28 mouse cellular contexts compared by ENCODE assay signal in genomic region chr16:24438438-24438837, GRCm38 (mm10). TPM values are rescaled to one million over a fixed set of nuclear protein-coding genes. Genes with fewer than 3 reads are reported as not detected.
DNase-seq lines count a peak whose midpoint lies in the region; ATAC-seq and TF ChIP-seq lines count a peak whose summit lies in the region.
"Had no signal": no experiment of that assay in that cellular context is flagged by ENCODE, and none has a peak within 500 bp of the region (broad histone marks: within the 10 kb centered on the region; RNA-seq: fewer than 3 reads in every experiment).

No protein-coding gene starts in this region.

- TF ChIP-seq CTCF in small intestine, adult 2 months (IDR thresholded peaks at IDR 0.05; ENCODE audit: extremely low read depth, insufficient read length, insufficient replicate concordance, low read depth, low read length) = no peak

- peak; percentile 59 for DNase-seq in kidney, adult 8-10 months
- no peak for DNase-seq in kidney, adult 18-20 months
- no peak for DNase-seq in frontal cortex, postnatal 25 days (ENCODE audit: low spot score in 2 of 2)
- DNase-seq: adrenal gland, postnatal 14 days; cerebellum, adult 11 months; cerebellum, adult 9-10 months; embryo, embryonic 11 days; gastrocnemius, postnatal 14 days; heart, postnatal 14 days; layer of hippocampus, postnatal 36 days; left cerebral cortex, postnatal 4 days; lung, adult 2 months; lung, postnatal 10 days; right cerebral cortex, postnatal 25 days; spleen, adult 18-20 months; thymus, postnatal 25 days had no signal

- no peak overlapping the region for H3K27ac ChIP-seq in intestine, embryonic 16.5 days (ENCODE audit: low read length)
- H3K27ac ChIP-seq in kidney, embryonic 16.5 days (ENCODE audit: low read length) = peak overlapping the region; percentile 39; the same call in 1 of the 2 replicates
- H3K27ac ChIP-seq in small intestine, adult 2 months (ENCODE audit: insufficient read depth, low read depth, low read length) = peak overlapping the region; percentile 23; the same call in 1 of the 2 replicates
- H3K27ac ChIP-seq in forebrain, embryonic 12.5 days = no peak overlapping the region
- H3K27ac ChIP-seq: embryonic facial prominence, embryonic 12.5 days; forebrain, embryonic 15.5 days; hindbrain, embryonic 10.5 days; hindbrain, embryonic 15.5 days; liver, embryonic 14.5 days; macrophage; midbrain, embryonic 13.5 days had no signal

- H3K4me2 ChIP-seq in intestine, embryonic 16.5 days (ENCODE audit: low read depth, low read length) = no peak overlapping the region
- H3K4me2 ChIP-seq in kidney, embryonic 16.5 days (replicated peaks; ENCODE audit: low read depth, low read length) = no peak overlapping the region
- H3K4me2 ChIP-seq in forebrain, embryonic 12.5 days = no peak overlapping the region
- H3K4me2 ChIP-seq: embryonic facial prominence, embryonic 12.5 days; forebrain, embryonic 15.5 days; hindbrain, embryonic 15.5 days; midbrain, embryonic 13.5 days had no signal

- no peak overlapping the region for H3K9ac ChIP-seq in intestine, embryonic 16.5 days (ENCODE audit: low read depth, low read length)
- H3K9ac ChIP-seq in kidney, embryonic 16.5 days (replicated peaks; ENCODE audit: low read length) = no peak overlapping the region
- no peak overlapping the region for H3K9ac ChIP-seq in forebrain, embryonic 12.5 days
- H3K9ac ChIP-seq: embryonic facial prominence, embryonic 12.5 days; forebrain, embryonic 15.5 days; hindbrain, embryonic 15.5 days; liver, embryonic 14.5 days; midbrain, embryonic 13.5 days had no signal

- 66% methylated on average over 4 of the region's 4 CpGs for WGBS in intestine, embryonic 16.5 days
- WGBS in kidney, embryonic 16.5 days = 63% methylated on average over 4 of the region's 4 CpGs
- 33% methylated on average over 4 of the region's 4 CpGs for WGBS in small intestine, adult 2 months
- 90% methylated on average over 4 of the region's 4 CpGs for WGBS in forebrain, embryonic 12.5 days

- H3K9me3 ChIP-seq in intestine, embryonic 16.5 days (ENCODE audit: control insufficient read depth, low read length) = no peaks in the 10 kb centered on the region
- H3K9me3 ChIP-seq in kidney, embryonic 16.5 days (ENCODE audit: low read length) = no peaks in the 10 kb centered on the region
- no peaks in the 10 kb centered on the region for H3K9me3 ChIP-seq in forebrain, embryonic 12.5 days
- H3K9me3 ChIP-seq: embryonic facial prominence, embryonic 12.5 days; forebrain, embryonic 15.5 days; hindbrain, embryonic 10.5 days; hindbrain, embryonic 15.5 days; midbrain, embryonic 13.5 days had no signal

- peak; percentile 63 for ATAC-seq in intestine, embryonic 16.5 days
- peak; percentile 43; the same call in 1 of the 2 replicates for ATAC-seq in kidney, embryonic 16.5 days (ENCODE audit: low FRiP score, low TSS enrichment)
- ATAC-seq in forebrain, embryonic 12.5 days (ENCODE audit: low FRiP score) = no peak
- ATAC-seq: CD4-positive, CD25-positive, alpha-beta regulatory T cell, adult 4 months; forebrain, embryonic 15.5 days; midbrain, embryonic 13.5 days had no signal

- no peak for TF ChIP-seq POLR2A in small intestine, adult 2 months (IDR thresholded peaks at IDR 0.05; ENCODE audit: low read depth, low read length)

- no peaks in the 10 kb centered on the region for H3K36me3 ChIP-seq in intestine, embryonic 16.5 days (ENCODE audit: control insufficient read depth, insufficient read depth, low read length)
- H3K36me3 ChIP-seq in kidney, embryonic 16.5 days (ENCODE audit: insufficient read depth, low read length) = no peaks in the 10 kb centered on the region
- peaks cover 5% of the 10 kb centered on the region; the same call in 1 of the 2 replicates for H3K36me3 ChIP-seq in small intestine, adult 2 months (ENCODE audit: control insufficient read depth, insufficient read depth, low read length)
- H3K36me3 ChIP-seq in forebrain, embryonic 12.5 days (replicated peaks) = no peaks in the 10 kb centered on the region
- H3K36me3 ChIP-seq: embryonic facial prominence, embryonic 12.5 days; forebrain, embryonic 15.5 days; hindbrain, embryonic 10.5 days; hindbrain, embryonic 15.5 days; midbrain, embryonic 13.5 days had no signal

- no peak overlapping the region for H3K4me3 ChIP-seq in intestine, embryonic 16.5 days (ENCODE audit: low read length)
- no peak overlapping the region for H3K4me3 ChIP-seq in kidney, embryonic 16.5 days (ENCODE audit: low read length)
- H3K4me3 ChIP-seq in small intestine, adult 2 months (ENCODE audit: low read depth, low read length) = no peak overlapping the region
- no peak overlapping the region for H3K4me3 ChIP-seq in forebrain, embryonic 12.5 days (replicated peaks)
- H3K4me3 ChIP-seq: embryonic facial prominence, embryonic 12.5 days; forebrain, embryonic 15.5 days; hindbrain, embryonic 10.5 days; hindbrain, embryonic 15.5 days; midbrain, embryonic 13.5 days had no signal

- H3K4me1 ChIP-seq in intestine, embryonic 16.5 days (ENCODE audit: control insufficient read depth, insufficient read depth, low read length) = peaks cover 55% of the 10 kb centered on the region
- peaks cover 77% of the 10 kb centered on the region for H3K4me1 ChIP-seq in kidney, embryonic 16.5 days (ENCODE audit: insufficient read depth, low read length)
- H3K4me1 ChIP-seq in small intestine, adult 2 months (ENCODE audit: control insufficient read depth, insufficient read depth, insufficient read length, low read length) = peaks cover 34% of the 10 kb centered on the region; the same call in 1 of the 2 replicates
- peaks cover 35% of the 10 kb centered on the region for H3K4me1 ChIP-seq in forebrain, embryonic 12.5 days

- no peaks in the 10 kb centered on the region for H3K27me3 ChIP-seq in intestine, embryonic 16.5 days (replicated peaks; ENCODE audit: control insufficient read depth, insufficient read depth, low read length)
- no peaks in the 10 kb centered on the region for H3K27me3 ChIP-seq in kidney, embryonic 16.5 days (ENCODE audit: insufficient read depth, low read length)
- no peaks in the 10 kb centered on the region for H3K27me3 ChIP-seq in small intestine, adult 2 months (ENCODE audit: control insufficient read depth, insufficient read depth, low read length)
- H3K27me3 ChIP-seq in forebrain, embryonic 12.5 days = no peaks in the 10 kb centered on the region
- H3K27me3 ChIP-seq: embryonic facial prominence, embryonic 12.5 days; forebrain, embryonic 15.5 days; hindbrain, embryonic 15.5 days; midbrain, embryonic 13.5 days had no signal

RNA-seq across cellular contexts. Expression of gene Lpp, which starts 45.1 kb away (rescaled TPM):
- polyA plus RNA-seq in intestine, embryonic 16.5 days (2015; fragmentation: Nextera tagmentation; extraction: Ambion mirVana) = 64.7 and 66.5 TPM in 2 replicates
- 54.0 and 66.8 TPM in 2 replicates for polyA plus RNA-seq in kidney, embryonic 16.5 days (2015; fragmentation: Nextera tagmentation; extraction: Ambion mirVana)
- polyA plus RNA-seq in small intestine, adult 2 months (2012; rRNA removed) = 14.2 and 23.6 TPM in 2 replicates
- polyA plus RNA-seq in forebrain, embryonic 12.5 days (2016; fragmentation: Nextera tagmentation; extraction: Ambion mirVana) = 16.1 and 18.1 TPM in 2 replicates

Comparison
In these comparisons a context has a peak if more than half of its experiments do, and no peak if none do; other contexts are left out.
1. DNase-seq: peak in kidney, adult 8-10 months (2 of 2); none in kidney, adult 18-20 months (single experiment) and frontal cortex, postnatal 25 days (0 of 2).
2. H3K27ac ChIP-seq: peak in kidney, embryonic 16.5 days (single experiment) and small intestine, adult 2 months (single experiment); none in intestine, embryonic 16.5 days (single experiment) and forebrain, embryonic 12.5 days (single experiment).